Mouse (Mus musculus) lung, adult 18-20 months (tissue): ENCODE results near the gene Ppp1r21.
A peak's percentile ranks its signal among the peaks of the same experiment; 100 is the strongest.

ENCODE experiments used
- DNase-seq, 2 experiments: peaks; one replicate each; pipeline ENCODE4 v3.0.0; 2022; ENCODE audit warnings: mixed read lengths in 2 of 2

Ppp1r21 gene

DNA sequence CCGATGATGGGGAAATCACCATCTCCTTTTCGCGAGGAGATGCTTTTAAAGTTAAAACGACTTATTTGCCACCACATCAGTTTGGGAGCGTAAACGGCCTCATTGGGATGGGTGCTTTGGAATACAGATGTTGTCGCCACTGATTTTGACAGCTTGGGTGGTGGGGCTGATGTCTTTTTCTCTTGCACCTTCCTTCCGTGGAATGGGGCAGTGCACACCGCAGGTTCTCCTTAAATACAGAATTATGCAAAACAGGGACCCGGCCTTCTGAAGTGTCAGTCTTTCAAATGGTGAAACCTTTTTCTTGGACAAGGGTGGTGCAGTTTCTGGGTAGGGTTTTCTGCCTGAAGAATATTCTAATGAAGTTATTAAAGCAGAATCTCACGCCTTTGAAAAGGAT is 749 bp downstream of the Ppp1r21 start:
- DNase-seq = no peak

DNA sequence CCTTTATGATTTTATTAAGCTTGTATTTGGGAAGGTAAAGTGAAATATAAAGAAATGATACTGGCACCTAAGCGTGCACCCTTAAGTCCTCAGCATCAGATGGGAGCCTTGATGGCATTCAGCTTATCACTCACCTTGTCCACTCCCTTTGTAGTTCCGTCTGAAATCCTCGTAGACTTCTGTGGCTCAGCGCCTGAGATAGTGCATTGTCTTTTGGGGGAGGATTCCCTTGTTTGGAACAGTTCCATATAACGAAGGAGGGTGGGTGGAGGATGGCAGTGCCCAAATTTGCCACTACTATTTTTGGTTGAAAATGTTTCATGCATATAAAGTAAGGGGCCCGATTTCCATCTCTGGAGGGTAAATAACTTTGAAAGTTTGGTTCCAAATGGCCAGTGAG is 1.3 kb downstream of the Ppp1r21 start:
- no peak for DNase-seq

DNA sequence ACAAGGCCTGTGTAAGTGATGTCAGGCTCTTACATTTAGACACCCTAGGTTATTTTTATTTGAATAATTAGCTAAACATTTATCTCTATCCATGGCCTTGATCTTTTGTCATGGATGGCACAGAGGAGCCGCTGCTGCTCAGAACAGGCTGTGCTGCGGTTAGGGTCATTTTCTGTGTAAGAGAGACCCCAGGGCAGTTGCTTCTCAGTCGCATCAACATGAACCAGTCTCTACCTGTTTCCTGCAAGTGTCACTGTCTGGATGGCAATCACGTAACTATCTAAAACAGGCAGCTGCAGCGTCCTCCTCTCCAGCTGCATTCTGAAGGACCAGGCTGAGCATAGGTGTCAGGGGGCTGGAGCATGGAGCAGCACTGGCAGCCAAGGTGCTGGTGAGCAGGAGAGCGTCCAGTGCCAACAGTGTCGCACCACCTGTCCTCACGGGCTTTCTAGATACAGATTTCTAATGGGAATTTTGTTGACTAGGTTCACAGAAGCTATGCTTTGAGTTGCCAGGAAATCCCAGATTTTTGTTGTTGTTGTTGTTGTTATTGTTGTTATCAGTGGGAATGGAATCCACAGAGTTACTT is 8.0 kb downstream of the Ppp1r21 start:
- DNase-seq = no peak

DNA sequence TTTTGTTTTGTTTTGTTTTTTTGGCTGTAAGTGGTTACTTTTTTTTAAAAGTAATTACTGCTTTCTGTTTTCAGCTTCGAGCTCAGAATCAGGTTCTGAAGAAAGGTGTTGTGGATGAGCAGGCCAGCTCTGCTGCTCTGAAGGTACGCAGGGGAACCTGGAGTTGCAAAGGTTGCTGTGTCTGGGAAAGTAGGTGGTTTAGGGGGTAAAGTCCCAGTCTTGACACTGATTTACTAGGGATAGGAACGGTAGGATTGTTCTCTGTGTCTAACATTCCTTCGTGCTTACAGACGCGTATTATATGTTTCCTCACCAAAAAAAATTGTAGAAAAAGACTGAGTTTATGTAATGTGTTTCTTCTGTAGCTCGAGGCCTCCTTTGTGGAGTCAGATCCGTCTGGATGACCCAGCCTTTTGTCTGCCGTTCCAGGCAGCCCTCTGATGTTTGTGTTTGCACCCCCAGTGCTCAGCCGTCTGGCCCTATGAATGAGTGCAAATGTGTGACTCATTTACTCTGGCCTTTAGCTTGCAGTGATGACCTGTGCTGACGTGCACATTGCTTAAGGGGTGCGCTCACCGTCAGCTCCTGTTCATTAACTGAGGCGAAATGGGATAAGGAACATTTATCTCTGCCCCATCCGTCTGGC is 13.0 kb downstream of the Ppp1r21 start:
- DNase-seq = no peak

DNA sequence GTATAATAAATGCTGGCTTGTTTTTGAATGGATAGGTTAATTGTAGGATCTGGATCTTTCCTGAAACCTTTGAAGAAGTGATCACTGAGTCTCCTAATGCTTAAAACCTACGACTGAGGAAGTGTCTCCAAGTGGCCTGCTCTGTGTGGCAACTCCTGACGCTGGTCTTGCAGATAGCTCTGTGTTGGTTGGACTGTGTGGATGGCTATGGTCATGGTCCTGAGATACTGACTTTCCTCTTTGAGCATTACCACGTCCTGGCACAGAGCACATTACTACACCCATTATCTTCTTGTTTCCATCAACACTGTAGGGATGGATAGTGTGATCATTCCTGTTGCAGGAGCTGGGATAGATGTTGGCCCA is 13.5 kb downstream of the Ppp1r21 start:
- no peak for DNase-seq

DNA sequence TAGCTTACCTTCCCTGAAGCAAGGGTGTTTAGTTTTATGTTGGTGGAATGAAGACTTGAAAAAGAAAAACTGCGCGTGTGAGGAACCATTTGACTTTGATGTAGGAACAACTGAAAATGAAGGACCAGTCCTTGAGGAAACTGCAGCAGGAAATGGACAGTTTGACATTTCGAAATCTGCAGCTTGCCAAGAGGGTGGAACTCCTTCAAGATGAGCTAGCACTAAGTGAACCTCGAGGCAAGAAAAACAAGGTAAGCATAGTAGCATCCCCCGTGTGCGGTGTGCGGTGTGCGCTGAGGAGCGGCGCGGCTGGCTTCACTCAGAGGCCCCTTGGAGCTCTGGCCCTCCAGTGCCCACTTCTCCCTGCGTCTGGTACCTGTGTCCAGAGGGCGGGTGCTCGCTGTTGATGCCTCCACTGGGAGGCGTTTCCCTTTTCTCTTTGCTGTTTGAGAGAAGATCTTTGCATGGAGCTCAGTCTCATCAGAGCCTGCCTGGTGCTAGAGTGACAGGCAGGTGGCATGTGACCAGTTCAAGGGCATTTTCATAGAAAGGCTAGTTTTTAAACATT is 15.4 kb downstream of the Ppp1r21 start:
- no peak for DNase-seq

DNA sequence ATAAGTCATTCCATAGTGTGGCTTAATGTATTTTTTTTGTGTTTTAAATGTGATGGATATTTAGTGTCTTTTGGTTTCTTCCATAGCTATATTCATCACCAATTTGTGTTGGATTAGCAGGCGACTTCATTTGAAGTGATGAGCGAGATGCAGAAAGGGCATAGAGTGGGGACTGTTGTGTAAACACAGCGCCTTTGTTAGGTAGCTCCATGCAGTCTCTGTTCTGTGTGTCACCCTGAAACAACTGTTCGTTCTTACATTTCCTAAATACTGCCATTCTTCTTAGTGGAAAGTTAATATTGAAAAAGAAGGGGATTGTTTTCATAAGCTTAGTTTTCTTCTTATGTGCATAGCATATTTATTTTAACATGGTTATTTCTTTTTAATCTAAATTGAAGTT is 16.8 kb downstream of the Ppp1r21 start:
- no peak for DNase-seq

DNA sequence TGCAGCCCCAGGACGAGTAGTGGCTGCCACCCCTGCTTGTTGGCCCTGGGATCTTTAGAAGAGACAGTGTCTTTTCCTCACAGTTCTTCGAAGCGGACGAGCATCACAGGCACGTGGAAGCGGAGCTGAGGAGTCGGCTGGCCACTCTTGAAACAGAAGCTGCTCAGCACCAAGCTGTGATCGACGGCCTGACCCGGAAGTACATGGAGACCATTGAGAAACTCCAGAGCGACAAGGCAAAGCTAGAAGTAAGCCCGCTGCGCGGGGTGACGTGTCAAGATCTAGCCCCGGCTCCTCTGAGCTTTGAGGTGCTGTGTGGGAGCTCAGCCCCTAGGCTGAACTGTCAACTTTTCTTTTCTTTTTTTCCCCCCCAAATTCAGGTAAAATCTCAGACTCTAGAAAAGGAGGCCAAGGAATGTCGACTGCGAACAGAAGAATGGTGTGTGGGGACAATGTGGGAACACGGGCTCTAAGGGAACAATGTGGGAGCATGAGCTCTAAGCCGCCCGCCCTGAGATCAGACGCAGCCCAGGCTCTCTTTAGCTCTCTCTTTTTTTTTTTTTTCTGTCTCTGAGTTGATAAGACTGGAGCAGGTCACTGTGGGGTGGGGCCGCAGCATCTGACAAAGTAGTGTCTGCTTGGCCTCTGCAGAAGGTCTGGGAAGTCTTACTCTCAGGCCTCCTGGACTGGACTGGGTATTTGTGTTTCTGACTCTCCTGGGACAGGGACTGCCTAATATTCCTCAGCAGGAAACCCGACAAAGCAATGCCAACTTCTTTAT is 19.7 kb downstream of the Ppp1r21 start:
- DNase-seq = no peak

DNA sequence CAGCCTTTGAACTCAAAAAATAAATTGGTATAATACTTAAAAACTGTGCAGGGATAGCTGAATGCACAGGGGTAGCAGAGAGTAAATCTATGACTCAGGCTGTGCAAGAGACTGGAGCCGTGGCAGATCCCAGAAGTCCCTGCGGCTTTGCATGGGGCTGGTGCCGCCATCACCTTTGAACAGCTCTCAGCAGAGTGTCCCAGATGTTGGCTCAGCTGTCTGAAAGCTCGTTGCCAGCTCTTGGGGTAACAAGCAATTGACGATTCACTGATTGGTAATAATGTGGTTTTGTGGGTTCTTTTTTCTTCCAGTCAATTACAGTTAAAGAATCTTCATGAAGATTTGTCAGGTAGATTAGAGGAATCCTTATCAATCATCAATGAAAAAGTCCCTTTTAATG is 20.4 kb downstream of the Ppp1r21 start:
- no peak for DNase-seq

DNA sequence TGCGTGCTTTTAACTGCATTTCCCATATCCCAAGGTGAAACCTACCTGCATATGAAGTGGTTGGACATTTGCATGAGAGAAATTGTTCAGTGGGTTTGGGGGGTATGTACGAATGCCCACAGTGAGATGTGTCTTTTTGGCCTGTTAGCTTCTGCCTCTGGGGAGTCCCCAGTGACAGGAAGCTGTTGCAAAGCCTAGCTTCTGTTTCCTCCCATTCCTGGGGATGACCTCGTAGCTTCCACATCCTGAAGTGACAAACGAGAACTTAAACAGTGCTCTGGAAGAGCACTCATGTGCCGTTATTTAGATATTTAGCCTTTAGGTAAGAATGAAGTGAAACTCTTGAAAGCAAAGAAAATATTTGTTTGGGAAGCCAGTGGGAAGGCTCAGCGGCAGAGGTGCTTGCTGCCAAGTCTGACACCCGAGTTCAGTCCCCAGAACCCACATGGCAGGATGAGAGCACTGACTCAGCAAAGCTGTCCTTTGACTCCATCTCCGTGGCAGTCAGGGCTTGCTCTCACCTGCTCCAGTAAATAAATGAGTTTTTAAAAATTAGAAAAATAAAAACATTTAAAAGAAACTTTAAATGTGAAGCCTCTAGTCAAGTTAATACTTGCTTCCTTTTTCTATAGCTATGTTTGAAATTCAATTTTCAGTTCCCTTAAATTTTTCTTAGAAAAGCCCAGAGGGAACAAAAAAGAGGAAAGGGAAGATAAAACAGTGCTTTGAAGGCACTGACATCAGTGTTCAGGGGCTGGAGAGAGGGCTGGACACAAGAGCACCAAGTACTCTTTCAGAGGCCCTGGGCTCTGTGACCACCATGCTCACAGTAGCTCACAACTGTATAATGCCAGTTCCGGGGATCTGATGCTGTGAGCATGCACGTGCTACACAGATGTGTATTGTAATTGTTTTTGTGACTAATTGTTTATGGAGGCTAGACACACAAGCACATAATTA is 21.3 kb downstream of the Ppp1r21 start:
- DNase-seq = peak in 1 of 2 experiments; percentile 20

DNA sequence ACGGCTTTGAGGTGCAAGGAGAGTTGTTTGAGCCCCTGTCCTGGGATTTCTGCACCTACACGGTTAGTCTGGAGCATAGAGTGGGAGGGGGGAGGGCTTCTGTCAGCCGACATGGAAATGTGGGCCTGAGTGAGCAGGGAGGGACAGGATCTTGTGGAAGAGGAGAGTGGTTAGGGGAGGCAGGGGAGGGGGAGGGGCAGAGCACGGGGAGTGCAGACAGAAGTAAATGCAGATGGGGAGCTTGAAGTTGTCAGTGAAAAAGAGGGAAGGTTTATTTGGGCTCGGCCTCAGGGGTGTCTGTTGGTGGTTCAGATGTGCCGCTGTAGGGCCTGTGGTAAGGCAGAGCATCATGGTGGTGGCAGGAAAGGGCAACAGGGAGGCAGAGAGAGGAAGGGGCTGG is 22.6 kb downstream of the Ppp1r21 start:
- no peak for DNase-seq

DNA sequence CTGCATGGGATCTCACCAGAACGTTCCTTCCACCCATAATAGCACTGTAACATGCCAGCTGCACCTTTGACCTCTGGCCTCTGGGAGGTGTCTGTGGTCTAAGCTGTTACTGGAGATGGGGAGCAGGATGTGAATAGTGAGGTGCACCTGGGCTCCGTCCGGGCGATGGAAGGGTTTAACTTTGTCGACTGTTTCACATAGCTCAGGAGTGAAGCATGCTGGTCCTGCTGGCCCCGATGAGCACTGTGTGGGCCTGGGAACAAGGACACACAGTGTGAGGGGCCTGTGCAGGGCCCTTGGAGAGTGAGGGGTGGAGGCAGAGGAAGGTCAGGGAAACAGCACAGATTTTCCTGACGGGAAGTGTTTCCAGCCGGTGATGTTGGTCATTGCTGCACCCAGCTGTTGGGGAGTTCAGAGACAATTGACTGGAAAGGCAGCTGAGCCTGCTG is 23.1 kb downstream of the Ppp1r21 start:
- DNase-seq = no peak

DNA sequence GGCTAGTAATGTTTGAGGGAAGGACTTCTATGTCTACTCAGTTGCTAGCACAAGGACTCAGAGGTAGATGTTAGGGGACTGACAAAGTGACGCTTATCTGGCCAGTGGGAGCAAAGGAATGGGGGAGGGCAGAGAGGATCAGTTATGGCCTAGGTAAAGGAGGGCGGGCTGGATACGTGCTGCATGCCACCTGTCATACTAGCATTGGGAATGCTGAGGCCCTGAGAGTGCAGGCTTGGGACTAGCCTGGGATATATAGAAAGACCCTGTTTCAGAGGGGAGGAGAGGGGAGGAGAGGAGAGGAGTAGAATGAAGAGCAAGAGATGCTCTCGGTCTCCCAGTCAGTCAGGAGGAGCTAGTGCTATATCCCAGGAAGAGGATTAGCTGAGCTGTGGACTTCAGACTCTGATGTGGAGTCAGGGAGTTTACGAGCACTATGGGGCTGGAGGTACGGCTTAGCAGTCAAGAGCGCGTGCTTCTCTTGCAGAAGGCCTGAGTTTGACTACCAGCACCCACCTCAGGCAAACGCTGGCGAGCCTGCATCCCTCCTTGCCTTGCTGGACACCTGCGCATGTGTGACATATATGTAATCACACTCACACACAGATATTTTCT is 23.7 kb downstream of the Ppp1r21 start:
- no peak for DNase-seq

DNA sequence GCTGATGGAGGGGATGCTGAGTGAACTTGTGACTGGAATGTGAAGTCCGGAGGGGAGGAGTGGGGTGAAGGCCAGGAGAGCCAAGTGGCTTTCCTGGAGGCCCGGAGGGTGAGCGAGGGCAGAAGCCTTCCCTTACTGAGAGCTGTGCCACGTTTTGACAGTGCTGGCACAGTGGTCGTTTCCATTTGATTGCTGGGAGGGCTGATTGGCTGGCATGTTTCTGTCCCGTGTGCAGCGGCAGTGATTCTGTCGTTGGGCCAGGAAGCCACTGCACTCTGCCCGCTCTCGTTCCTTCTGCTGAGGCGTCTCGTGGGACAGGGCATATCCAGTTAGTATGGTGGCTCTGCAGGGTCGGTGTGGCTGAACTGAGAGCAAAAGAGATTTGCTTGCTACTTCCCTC is 26.3 kb downstream of the Ppp1r21 start:
- no peak for DNase-seq

DNA sequence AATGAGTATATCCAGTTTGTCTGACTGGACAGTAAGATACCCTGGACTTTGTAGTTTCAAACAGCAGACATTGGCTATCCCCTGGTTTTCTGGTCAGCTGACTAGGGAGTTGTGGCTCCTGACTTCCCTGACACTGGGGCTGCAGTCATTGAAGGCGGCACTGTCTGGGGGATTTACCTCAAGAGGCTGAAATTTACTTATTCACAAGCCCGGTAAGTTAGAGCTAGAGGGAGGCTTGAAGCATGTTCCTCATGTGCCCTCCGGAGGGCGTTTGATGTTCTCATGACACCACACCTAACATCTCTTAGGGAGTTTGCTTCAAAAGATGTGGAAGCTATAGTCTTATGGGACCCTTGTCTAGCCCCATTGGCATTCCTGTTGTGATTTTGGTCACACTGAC is 26.8 kb downstream of the Ppp1r21 start:
- DNase-seq = no peak

DNA sequence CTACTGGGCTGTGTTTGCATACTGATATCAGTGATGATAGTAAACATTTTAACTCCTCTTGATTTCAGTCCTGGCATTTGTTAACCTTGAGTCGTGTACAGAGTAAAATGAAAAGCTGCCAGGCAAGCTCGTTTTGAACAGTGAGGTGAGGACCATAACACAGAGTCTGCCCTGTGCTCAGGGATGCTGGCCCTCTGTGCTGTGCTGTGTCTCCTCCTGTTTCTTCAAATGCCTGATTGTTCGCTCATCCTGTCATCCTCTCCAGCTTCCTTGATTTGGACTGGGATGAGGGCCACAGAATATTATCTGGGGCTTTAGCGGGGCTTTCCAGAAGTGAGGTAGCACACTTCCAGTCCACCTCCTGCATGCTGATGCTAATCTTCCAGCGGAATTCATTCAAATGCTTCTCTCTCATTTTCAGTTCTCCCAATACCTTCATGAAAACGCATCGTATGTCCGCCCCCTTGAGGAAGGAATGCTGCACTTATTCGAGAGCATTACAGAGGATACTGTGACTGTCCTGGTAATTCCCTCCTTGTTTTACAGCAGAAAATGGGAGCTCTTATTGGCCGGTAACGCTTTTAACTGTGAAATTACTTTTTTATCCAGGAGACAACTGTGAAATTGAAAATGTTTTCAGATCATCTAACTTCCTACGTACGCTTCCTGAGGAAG is 28.4 kb downstream of the Ppp1r21 start:
- peak; percentile 64 to 71 for DNase-seq

DNA sequence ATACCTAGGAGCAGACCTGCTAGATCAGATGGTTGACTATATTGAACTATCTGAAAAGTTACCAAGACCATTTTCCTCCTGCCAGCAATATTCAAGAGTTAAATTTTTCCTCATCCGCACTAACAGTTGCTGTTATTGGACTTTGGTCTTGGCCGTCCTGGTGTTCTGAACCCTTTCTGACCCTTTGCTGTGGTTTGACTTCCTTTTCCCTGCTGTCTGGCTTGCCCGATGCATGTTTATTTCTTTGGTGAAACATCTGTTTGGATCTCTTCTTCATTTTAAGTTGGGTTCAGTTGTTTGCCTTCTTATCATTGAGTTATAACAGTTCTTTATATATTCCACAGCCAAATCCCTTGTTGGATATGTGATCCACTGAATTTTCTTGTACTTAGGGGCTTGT is 33.7 kb downstream of the Ppp1r21 start:
- DNase-seq = peak in 1 of 2 experiments; percentile 19

DNA sequence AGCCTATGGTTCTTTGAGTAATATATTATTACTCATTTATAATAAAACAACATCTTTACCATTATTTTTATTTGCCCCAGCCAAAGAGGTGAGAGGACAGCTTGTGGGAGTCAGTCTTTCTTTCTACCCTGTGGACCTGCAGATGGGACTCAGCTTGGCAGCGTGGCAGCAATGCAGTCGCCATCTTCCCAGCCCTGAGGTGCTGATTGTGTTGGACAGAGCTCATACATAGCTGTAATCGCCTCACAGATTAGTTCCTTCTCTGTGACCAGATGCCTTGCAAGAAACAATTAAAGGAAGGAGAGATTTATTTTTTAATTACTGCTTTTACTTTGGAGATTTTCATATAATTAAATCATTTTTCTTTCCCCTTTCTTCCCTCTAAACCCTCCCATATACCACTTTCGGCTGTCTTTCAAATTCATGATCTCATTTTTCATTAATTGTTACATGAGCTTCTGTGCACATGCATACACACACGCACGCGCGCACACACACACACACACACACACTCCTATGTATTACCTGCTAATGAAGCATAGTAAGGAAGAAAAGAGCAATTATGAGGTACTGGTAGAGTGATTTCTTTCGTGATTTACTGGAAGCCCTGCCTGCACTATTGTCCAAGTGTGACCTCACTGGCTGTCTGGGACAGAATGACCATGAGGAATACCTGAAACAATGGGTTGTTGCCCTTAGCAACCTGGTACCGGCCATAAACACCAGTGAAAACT is 40.1 kb downstream of the Ppp1r21 start:
- no peak for DNase-seq

DNA sequence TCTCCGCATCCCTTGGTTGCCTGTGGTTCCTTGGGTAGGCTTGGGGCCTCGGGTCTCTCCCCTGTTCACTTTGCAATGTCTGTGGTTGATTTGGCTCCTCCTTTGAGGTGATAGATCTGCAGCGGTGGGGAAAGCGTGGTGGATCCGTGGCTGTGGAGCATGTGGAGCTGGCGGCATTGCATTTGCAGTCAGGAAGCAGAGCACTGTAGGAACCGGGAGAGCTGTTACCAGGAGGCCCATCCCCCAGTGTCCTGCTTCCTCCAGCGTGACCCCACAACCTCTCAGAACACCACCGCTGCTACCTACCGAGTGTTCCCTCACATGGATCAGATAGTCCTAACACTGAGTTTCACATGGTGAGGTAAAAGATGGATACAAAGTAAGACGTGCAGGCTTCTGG is 40.9 kb downstream of the Ppp1r21 start:
- DNase-seq = no peak

DNA sequence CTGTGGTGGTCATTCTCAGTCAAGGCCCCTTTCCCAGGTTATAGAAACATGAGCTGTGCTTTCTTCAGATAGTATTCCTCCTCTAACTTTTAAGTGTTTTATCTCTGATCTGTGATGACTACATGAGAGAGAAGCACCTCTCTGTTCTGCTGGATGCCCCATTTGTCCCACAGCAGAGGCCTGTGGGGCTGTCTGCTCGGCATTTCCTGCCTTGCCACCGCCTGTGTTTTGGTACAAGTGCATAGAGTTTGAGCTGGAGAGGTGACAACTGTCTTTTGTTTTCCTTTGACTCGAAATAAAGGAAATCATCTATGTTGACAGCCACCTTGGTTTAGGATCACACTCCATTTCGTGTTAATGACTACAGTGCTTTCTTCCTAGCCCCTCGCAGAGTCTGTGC is 44.9 kb downstream of the Ppp1r21 start:
- no peak for DNase-seq
